Mouse (Mus musculus) liver, embryonic 15.5 days (tissue): ENCODE results near the gene Cela2a. TPM values are rescaled to one million over a fixed set of nuclear protein-coding genes. Genes with fewer than 3 reads are reported as not detected.

Experiments
- ATAC-seq: fragments of 200-750 bp; cut with Nextera tagmentation; 2 replicates; pipeline ENCODE4 v1.8.0; 2017; ENCODE audit warnings: moderate number of reproducible peaks, mild to moderate bottlenecking, moderate library complexity; ENCODE audit not compliant: insufficient read depth
- H3K27ac ChIP-seq: fragments of 300-500 bp; sonication (generic); replicated peaks from 2 replicates; pipeline ENCODE4 v1.5.1; 2015; ENCODE audit warnings: mild to moderate bottlenecking, inconsistent platforms
- H3K27me3 ChIP-seq: fragments of 300-500 bp; sonication (generic); 2 replicates; pipeline ENCODE4 v1.6.1; 2015; ENCODE audit warnings: mild to moderate bottlenecking, inconsistent platforms
- H3K36me3 ChIP-seq: fragments of 300-500 bp; sonication (generic); replicated peaks from 2 replicates; pipeline ENCODE4 v1.6.1; 2015; ENCODE audit warnings: moderate library complexity, mild to moderate bottlenecking, inconsistent platforms
- H3K4me1 ChIP-seq: fragments of 300-500 bp; sonication (generic); replicated peaks from 2 replicates; pipeline ENCODE4 v1.6.1; 2015; ENCODE audit warnings: inconsistent platforms
- H3K4me2 ChIP-seq: fragments of 300-500 bp; sonication (generic); 2 replicates; pipeline ENCODE4 v1.6.1; 2015; ENCODE audit warnings: moderate library complexity, mild to moderate bottlenecking, inconsistent platforms
- H3K4me3 ChIP-seq: fragments of 300-500 bp; sonication (generic); replicated peaks from 2 replicates; pipeline ENCODE4 v1.5.1; 2015; ENCODE audit warnings: mild to moderate bottlenecking, inconsistent platforms
- H3K9ac ChIP-seq: fragments of 300-500 bp; sonication (generic); 2 replicates; pipeline ENCODE4 v1.6.1; 2015; ENCODE audit warnings: moderate library complexity, mild to moderate bottlenecking, inconsistent platforms
- H3K9me3 ChIP-seq: fragments of 300-500 bp; sonication (generic); replicated peaks from 2 replicates; pipeline ENCODE4 v1.6.1; 2016; ENCODE audit warnings: inconsistent platforms
- WGBS: fragments of 180-500 bp; shearing (Covaris S2); methylation state at CpG from one replicate; pipeline ENCODE4 v1.1.7; 2015; ENCODE audit warnings: mixed read lengths; ENCODE audit not compliant: insufficient replicate concordance; 5-methylcytosine and 5-hydroxymethylcytosine counted together
- polyA plus RNA-seq: library from polyadenylated mRNA; unstranded; fragments of >200 nt; fragmentation: Nextera tagmentation; extraction: Ambion mirVana; gene quantifications from 2 replicates; pipeline ENCODE4 v1.2.1, GENCODE M21; 2015

The Cela2a gene
- polyA plus RNA-seq, 1 experiment from 2014 or later = 0.14 TPM

- H3K36me3 ChIP-seq = peaks cover 33% of the 10 kb centered on the region
- ATAC-seq = no peak
- H3K4me2 ChIP-seq = no peak overlapping the region
- 76% methylated on average over 4 of the region's 4 CpGs for WGBS
- no peak overlapping the region for H3K4me3 ChIP-seq
- peaks cover 60% of the 10 kb centered on the region for H3K4me1 ChIP-seq
- H3K27me3 ChIP-seq = no peaks in the 10 kb centered on the region
- no peak overlapping the region for H3K9ac ChIP-seq
- H3K9me3 ChIP-seq = no peaks in the 10 kb centered on the region
- no peak overlapping the region for H3K27ac ChIP-seq
Measured at GRCm38 (mm10) chr4:141867498-141867897, 41.5 kb upstream of the Cela2a start.

- H3K4me3 ChIP-seq = no peak overlapping the region
- no peak overlapping the region for H3K9ac ChIP-seq
- H3K36me3 ChIP-seq = peaks cover 34% of the 10 kb centered on the region
- H3K4me1 ChIP-seq = peaks cover 56% of the 10 kb centered on the region
- H3K9me3 ChIP-seq = no peaks in the 10 kb centered on the region
- H3K27ac ChIP-seq = no peak overlapping the region
- H3K27me3 ChIP-seq = no peaks in the 10 kb centered on the region
- no peak overlapping the region for H3K4me2 ChIP-seq
- ATAC-seq = no peak
- 70% methylated on average over 10 of the region's 10 CpGs for WGBS
Measured at GRCm38 (mm10) chr4:141866933-141867490, 41.1 kb upstream of the Cela2a start.

GRCm38 (mm10) chr4:141865600-141865999 lies 39.6 kb upstream of the Cela2a start:
- no peak overlapping the region for H3K9ac ChIP-seq
- peaks cover 42% of the 10 kb centered on the region for H3K36me3 ChIP-seq
- H3K9me3 ChIP-seq = no peaks in the 10 kb centered on the region
- WGBS = 78% methylated on average over 5 of the region's 5 CpGs
- no peak overlapping the region for H3K4me2 ChIP-seq
- H3K27me3 ChIP-seq = no peaks in the 10 kb centered on the region
- no peak overlapping the region for H3K4me3 ChIP-seq
- peaks cover 42% of the 10 kb centered on the region for H3K4me1 ChIP-seq
- H3K27ac ChIP-seq = no peak overlapping the region
- ATAC-seq = no peak

GRCm38 (mm10) chr4:141865006-141865405 lies 39.0 kb upstream of the Cela2a start:
- H3K27me3 ChIP-seq = no peaks in the 10 kb centered on the region
- no peaks in the 10 kb centered on the region for H3K9me3 ChIP-seq
- no peak overlapping the region for H3K9ac ChIP-seq
- peaks cover 43% of the 10 kb centered on the region for H3K36me3 ChIP-seq
- no peak overlapping the region for H3K27ac ChIP-seq
- no peak overlapping the region for H3K4me2 ChIP-seq
- H3K4me3 ChIP-seq = no peak overlapping the region
- H3K4me1 ChIP-seq = peaks cover 36% of the 10 kb centered on the region
- 78% methylated on average over 5 of the region's 5 CpGs for WGBS
- ATAC-seq = no peak

GRCm38 (mm10) chr4:141864506-141864905 lies 38.5 kb upstream of the Cela2a start:
- Histone ChIP-seq H3K4me2 (no peak overlapping the region), H3K4me3 (no peak overlapping the region), H3K4me1 (peaks cover 31% of the 10 kb centered on the region; the same call in 1 of the 2 replicates), H3K9me3 (no peaks in the 10 kb centered on the region), H3K9ac (no peak overlapping the region), H3K27ac (no peak overlapping the region), H3K36me3 (peaks cover 48% of the 10 kb centered on the region), H3K27me3 (no peaks in the 10 kb centered on the region)
- 84% methylated on average over 8 of the region's 8 CpGs for WGBS
- ATAC-seq = no peak

GRCm38 (mm10) chr4:141863726-141864280 lies 37.8 kb upstream of the Cela2a start:
- H3K4me2 ChIP-seq = no peak overlapping the region
- 77% methylated on average over 7 of the region's 7 CpGs for WGBS
- no peaks in the 10 kb centered on the region for H3K9me3 ChIP-seq
- no peaks in the 10 kb centered on the region for H3K27me3 ChIP-seq
- no peak overlapping the region for H3K9ac ChIP-seq
- H3K36me3 ChIP-seq = peaks cover 50% of the 10 kb centered on the region
- no peak overlapping the region for H3K4me3 ChIP-seq
- H3K27ac ChIP-seq = no peak overlapping the region
- H3K4me1 ChIP-seq = peaks cover 24% of the 10 kb centered on the region; the same call in 1 of the 2 replicates
- no peak for ATAC-seq

GRCm38 (mm10) chr4:141862867-141863266 lies 36.9 kb upstream of the Cela2a start:
- Histone ChIP-seq H3K4me2 (no peak overlapping the region), H3K27ac (no peak overlapping the region), H3K36me3 (peaks cover 52% of the 10 kb centered on the region), H3K4me3 (no peak overlapping the region), H3K27me3 (no peaks in the 10 kb centered on the region), H3K9ac (no peak overlapping the region), H3K4me1 (peaks cover 18% of the 10 kb centered on the region; the same call in 1 of the 2 replicates), H3K9me3 (no peaks in the 10 kb centered on the region)
- WGBS = 66% methylated on average over 5 of the region's 5 CpGs
- ATAC-seq = no peak

GRCm38 (mm10) chr4:141861591-141862295 lies 35.8 kb upstream of the Cela2a start:
- no peaks in the 10 kb centered on the region for H3K27me3 ChIP-seq
- ATAC-seq = no peak
- no peak overlapping the region for H3K4me2 ChIP-seq
- peaks cover 56% of the 10 kb centered on the region for H3K36me3 ChIP-seq
- H3K9ac ChIP-seq = no peak overlapping the region
- no peaks in the 10 kb centered on the region for H3K9me3 ChIP-seq
- H3K4me3 ChIP-seq = no peak overlapping the region
- WGBS = 64% methylated on average over 17 of the region's 17 CpGs
- no peak overlapping the region for H3K27ac ChIP-seq
- peaks cover 14% of the 10 kb centered on the region; the same call in 1 of the 2 replicates for H3K4me1 ChIP-seq

- no peak overlapping the region for H3K9ac ChIP-seq
- no peaks in the 10 kb centered on the region for H3K9me3 ChIP-seq
- H3K27me3 ChIP-seq = no peaks in the 10 kb centered on the region
- no peak overlapping the region for H3K4me2 ChIP-seq
- H3K36me3 ChIP-seq = peaks cover 51% of the 10 kb centered on the region
- 77% methylated on average over 19 of the region's 19 CpGs for WGBS
- no peak for ATAC-seq
- no peak overlapping the region for H3K4me3 ChIP-seq
- peaks cover 9% of the 10 kb centered on the region; the same call in 1 of the 2 replicates for H3K4me1 ChIP-seq
- no peak overlapping the region for H3K27ac ChIP-seq
Measured at GRCm38 (mm10) chr4:141860246-141860841, 34.4 kb upstream of the Cela2a start.

GRCm38 (mm10) chr4:141859351-141859750 lies 33.4 kb upstream of the Cela2a start:
- Histone ChIP-seq H3K36me3 (peaks cover 46% of the 10 kb centered on the region), H3K27ac (no peak overlapping the region), H3K9ac (no peak overlapping the region), H3K4me1 (0 out of 2 replicates have a peak, but pooled peaks cover 4% of the 10 kb centered on the region), H3K9me3 (no peaks in the 10 kb centered on the region), H3K4me3 (no peak overlapping the region), H3K4me2 (no peak overlapping the region), H3K27me3 (no peaks in the 10 kb centered on the region)
- no peak for ATAC-seq
- 87% methylated on average over 14 of the region's 14 CpGs for WGBS

GRCm38 (mm10) chr4:141858501-141858900 lies 32.5 kb upstream of the Cela2a start:
- H3K4me3 ChIP-seq = no peak overlapping the region
- no peaks in the 10 kb centered on the region for H3K9me3 ChIP-seq
- H3K9ac ChIP-seq = no peak overlapping the region
- 0 out of 2 replicates have a peak, but pooled peaks cover 4% of the 10 kb centered on the region for H3K4me1 ChIP-seq
- no peak overlapping the region for H3K27ac ChIP-seq
- 80% methylated on average over 20 of the region's 20 CpGs for WGBS
- H3K4me2 ChIP-seq = no peak overlapping the region
- H3K36me3 ChIP-seq = peaks cover 42% of the 10 kb centered on the region
- no peaks in the 10 kb centered on the region for H3K27me3 ChIP-seq
- ATAC-seq = no peak
